Mouse (Mus musculus) 3T3-L1 (cell line): ENCODE results near the gene Nol9.

Source experiments
- DNase-seq: peaks from one replicate; pipeline ENCODE4 v3.0.0-alpha.2; 2015; ENCODE audit warnings: low read depth, low spot score

The Nol9 gene

GRCm38 (mm10) chr4:152038985-152039830 is at the start of gene Nol9:
Nol9 (plus strand) TSS chr4:152039321.
- DNase-seq = peak; percentile 80

- DNase-seq = no peak
These were observed 47.0 kb upstream of the Nol9 start for GRCm38 (mm10) chr4:151992091-151992490.

- no peak for DNase-seq
These were observed 46.1 kb upstream of the Nol9 start for GRCm38 (mm10) chr4:151993035-151993434.

DNA sequence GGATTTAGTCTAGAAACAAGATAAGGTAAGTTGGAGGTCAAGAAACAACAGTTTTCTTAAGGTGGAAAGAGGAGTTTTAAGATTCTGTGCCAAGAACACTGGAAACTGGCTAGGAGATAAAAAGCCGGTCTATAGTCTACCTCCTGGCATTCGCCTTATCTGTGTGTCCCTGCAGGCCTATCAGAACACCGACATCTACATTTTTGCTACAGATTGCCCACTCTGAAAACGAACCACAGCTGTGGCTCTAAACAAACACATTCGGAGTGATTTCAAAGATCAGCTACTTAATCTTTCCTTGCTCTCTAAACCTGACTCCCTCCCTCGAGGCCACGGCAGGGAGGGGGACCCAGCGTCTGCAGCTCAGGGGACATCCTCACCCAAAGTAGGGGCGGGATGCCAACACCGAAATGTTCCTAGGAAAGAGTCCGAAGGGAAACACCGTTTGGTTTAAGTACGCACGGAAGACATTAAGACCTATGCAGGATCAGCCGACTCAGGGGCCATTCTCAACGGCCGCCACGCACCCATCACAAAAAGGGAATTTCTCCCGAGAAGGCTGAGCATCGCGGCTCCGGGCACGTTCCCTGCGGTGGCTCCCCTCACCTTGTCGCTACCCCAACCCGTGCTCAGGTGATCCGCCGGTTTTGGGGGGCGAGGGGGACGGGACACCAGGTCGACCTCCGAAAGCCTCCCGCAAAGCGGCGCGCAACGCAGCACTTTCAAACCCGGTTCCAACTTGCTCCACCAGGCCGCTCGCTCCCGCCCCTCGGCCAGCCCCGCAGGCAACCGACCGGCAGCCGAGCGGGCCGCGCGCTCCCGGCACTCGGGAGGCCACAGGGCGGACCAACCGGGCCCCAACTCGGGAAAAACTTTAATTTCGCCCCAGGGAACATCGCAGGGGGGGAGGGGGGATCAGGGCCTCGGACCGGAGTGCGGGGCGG is 44.6 kb upstream of the Nol9 start:
- peak; percentile 29 for DNase-seq

DNA sequence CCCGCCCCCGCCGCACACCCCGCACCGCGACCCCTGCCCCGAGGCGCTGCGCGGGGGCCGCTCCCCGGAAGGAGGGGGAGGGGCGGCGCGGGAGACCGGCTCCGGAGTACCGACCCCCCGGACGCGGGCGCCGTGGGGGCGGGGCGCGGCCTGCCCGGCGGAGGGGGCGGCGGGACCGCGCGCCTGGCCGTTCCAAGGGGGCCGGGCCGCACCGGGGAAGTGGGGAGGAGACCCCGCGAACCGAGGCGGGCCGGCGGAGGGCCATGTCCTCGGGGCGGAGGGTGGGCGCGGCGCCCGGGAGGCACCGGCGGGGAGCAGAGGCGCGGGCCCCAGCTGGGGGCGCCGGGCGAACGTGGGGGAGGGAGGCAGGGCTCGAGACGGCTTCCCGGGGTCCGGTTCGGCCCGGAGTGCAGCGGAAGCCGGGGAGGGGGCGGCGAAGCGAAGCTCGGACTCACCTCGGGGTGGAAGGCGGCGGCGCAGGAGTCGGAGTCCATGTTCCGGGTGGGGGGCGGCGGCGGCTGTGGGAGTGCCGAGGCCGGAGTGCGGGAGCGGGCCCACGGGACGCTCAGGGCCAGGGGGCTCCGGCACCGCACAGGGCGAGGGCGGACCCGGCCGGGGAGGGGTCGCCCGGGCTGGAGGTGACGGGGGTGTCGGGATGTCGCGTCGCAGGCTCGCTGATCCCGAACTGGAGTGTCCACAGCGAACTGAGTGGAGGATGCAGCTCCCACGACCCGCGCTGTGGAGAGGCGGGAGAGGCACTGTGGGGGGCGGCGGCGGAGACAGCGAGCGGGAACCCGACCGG is 43.5 kb upstream of the Nol9 start:
- DNase-seq = no peak

DNA sequence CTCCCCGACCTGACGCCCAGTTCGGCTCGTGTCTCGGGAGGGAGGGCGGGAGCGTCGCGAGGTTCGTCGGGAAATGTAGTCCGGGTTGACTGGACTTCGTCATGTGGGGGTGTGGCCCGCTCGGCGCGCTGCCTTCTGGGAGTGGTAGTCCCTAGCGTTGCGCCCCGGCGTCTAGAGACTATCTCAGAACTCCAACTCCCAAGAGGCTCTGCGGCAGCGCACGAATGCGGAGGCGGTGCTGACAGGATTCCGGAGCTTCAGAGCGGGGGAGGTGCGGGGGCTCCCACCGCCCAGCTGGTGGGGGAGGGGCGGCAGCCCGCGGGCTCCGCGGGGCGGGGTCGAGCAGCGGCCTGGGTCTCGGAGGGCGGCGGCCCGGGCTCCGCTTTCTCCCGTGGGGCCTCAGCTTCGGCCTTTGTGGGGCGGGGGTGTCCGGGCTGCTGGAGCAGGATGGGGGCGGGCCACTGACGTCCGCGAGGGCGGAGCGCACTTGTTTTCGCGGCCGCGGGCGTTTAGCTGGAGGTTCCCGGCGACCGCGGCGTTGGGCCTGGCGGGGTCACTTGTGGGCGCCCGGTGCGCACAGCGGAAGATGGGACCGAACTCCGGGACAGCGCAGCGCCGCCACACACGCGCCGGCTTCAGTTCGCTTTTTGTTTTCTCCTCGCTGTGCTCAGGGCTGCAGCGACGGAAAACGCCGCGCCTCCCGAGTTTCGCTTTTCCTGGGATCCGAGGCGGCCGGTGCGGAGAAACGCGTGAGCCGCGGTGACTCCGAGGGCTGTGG is 42.8 kb upstream of the Nol9 start, which contains the start of gene Phf13:
Gene Phf13 (minus strand): TSS at position 86 of the 778 bp plus-strand sequence.
- DNase-seq = peak; percentile 99

- no peak for DNase-seq
These were observed 42.2 kb upstream of the Nol9 start for GRCm38 (mm10) chr4:151996951-151997222.

- no peak for DNase-seq
These were observed 41.4 kb upstream of the Nol9 start for GRCm38 (mm10) chr4:151997701-151998100.

DNA sequence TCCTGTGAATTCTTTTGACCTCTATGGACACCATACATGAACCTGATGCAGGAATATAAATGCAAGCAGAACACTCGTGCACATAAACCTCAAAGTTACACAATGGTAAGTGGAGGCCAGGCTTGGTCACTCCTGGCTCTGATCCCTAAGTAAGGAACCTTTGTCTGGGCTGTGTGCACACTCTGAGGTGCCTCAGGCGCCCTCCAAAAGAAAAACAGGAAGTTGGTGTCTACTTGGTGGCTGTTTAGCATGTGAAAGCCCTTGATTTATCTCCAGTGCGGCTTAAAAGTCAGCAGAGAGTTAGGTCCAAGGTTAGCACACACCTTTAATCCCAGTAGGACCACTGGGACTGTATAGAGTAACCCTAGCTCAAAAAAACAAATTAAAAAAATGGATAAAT is 39.6 kb upstream of the Nol9 start:
- DNase-seq = no peak

DNA sequence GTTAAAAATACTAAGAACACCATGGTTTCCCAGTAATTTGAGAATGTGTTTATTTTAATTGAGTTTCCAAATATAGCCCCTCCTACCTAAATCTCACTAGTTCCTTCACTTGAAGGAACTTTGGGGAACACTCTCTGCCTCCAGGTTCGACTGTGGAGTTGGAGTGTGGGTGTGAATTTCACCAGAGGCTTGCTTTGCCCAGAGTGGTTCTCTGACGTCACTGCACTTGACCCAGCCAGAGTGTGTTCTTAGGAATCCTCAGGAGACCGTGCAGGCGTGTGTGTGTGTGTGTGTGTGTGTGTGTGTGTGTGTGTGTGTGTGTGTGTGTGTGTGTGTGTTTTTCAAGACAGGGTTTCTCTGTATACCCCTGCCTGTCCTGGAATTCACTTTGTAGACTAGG is 38.2 kb upstream of the Nol9 start:
- no peak for DNase-seq

DNA sequence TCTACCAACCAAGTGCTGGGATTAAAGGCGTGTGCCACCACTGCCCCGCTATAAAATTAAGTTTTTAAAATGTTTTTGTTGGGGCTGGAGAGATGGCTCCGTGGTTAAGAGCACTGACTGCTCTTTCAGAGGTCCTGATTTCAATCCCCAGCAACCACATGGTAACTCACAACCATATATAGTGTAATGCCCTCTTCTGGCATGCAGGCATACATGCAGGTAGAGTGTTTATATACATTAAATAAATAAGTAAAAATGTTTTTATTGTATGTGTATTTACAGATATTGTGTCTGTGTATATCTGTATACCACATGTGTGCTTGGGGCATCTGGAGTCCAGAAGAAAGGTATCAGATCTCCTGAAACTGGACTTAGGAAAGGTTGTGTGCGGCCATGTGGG is 37.8 kb upstream of the Nol9 start:
- no peak for DNase-seq

- DNase-seq = no peak
These were observed 37.1 kb upstream of the Nol9 start for GRCm38 (mm10) chr4:152002063-152002462.

DNA sequence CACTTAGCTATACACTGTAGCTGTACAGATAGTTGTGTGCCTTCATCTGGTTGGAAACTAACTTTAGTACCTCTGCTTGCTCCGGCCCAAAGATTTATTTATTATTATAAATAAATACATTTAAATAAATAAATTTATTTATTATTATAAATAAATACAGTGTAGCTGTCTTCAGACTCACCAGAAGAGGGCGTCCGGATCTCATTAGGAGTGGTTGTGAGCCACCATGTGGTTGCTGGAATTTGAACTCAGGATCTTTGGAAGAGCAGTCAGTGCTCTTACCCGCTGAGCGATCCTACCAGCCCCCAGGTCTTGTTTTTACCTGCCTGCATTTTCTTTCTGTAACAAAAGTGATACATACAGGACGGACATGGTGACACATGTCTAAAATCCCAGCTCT is 33.0 kb upstream of the Nol9 start:
- DNase-seq = peak; percentile 42

DNA sequence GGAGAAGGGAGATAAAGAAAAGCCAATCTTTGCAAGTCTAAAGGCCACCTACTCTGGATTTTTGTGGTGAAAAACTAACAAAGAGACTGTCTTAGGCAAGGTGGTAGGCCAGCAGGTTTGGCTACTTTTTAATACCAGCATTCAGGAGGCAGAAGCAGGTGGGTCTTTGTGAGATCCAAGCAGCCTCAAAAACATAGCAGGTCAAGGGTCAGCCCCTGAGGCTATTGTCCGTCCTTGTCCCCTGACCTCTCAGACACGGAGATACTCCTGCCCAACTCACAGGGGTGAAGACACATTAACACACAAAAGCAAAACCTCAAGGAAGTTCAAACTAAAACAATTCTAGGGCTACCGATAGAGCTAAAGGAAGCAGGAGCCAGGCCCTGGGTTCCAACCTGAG is 32.3 kb upstream of the Nol9 start:
- DNase-seq = no peak

- DNase-seq = peak; percentile 76
These were observed 31.5 kb upstream of the Nol9 start for GRCm38 (mm10) chr4:152007481-152008147.

DNA sequence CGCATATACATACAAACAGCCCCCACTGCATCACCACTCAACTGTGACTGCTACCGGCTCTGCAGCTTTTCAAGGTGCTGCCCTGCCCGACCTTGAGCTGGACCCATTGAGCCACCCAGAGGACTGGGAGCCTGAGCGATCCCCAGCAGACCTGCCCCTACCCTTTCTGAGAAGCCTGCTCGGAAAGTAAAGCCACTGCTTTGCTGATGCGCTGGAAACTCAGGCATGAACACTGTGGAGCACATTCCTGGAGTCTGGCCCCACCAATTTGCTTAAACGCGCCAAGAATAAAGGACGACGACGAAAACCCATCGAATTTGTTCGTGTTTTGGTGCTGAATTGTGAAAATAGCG is 31.0 kb upstream of the Nol9 start:
- no peak for DNase-seq

DNA sequence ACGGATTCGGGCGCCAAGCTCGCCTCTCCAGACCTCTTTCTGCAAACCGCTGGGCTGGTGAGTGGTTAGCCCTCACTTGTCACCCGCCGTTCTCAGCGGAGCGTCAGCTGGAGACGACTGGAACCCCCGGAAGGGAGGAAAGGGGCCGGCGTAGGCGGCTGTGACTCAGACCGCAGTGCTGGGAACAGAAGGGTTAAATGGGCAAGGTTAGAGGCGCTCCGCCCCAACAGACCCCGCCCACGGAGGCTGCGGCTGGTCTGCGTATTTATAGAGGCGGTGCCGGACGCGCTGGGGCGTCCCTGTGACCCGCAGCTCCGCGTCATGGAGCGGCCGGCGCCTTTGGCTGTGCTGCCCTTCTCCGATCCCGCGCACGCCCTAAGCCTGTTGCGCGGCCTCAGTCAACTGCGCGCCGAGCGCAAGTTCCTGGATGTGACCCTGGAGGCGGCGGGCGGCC is 30.5 kb upstream of the Nol9 start, which contains the start of gene Klhl21:
Gene Klhl21 (plus strand): TSS at position 182 of the 454 bp plus-strand sequence.
- DNase-seq = peak; percentile 93

DNA sequence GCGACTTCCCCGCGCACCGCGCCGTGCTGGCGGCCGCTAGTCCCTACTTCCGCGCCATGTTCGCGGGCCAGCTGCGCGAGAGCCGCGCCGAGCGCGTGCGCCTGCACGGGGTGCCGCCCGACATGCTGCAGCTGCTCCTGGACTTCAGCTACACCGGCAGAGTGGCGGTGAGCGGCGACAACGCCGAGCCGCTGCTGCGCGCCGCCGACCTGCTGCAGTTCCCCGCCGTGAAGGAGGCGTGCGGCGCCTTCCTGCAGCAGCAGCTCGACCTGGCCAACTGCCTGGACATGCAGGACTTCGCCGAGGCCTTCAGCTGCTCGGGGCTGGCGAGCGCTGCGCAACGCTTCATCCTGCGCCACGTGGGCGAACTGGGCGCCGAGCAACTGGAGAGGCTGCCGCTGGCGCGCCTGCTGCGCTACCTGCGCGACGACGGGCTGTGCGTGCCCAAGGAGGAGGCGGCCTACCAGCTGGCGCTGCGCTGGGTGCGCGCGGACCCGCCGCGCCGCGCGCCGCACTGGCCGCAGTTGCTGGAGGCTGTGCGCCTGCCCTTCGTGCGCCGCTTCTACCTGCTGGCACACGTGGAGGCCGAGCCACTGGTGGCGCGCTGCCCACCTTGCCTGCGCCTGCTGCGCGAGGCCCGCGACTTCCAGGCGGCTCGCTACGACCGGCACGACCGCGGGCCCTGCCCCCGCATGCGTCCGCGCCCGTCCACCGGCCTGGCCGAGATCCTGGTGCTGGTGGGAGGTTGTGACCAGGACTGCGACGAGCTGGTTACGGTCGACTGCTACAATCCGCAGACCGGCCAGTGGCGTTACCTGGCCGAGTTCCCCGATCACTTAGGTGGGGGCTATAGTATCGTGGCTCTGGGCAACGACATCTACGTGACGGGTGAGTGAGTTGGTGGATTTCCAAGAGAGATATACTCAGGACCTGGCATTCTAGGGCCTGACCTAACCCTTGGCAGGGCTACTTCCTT is 29.8 kb upstream of the Nol9 start:
- DNase-seq = peak; percentile 54

DNA sequence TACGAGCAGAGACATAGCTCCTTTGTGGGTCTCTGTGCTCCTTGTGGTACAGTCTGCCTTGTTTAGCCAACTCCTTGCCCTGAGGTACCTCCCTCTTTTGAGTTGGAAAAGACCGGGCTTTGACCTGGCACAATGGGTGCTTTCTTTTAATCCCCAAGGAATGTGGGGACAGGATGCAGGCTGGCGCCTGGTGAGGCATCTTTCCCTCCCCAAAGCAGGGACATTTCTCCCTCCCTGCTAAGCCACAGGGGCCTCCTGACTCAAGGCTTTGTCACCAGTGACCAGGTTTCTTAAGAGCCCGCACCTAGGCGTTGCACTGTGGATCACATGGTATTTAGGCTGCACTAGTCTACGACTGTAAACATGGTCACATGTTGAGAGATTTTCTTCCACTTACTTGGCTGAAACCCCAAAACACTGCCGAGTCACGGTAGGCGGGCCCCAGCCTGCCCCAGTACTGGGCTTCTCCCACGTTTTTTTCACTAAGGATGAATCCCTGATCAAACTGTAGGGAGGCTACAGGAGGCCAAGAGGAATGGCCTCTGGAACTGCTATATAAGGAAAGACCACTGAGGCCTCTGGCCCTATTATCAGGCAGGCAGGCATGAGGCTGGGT is 28.9 kb upstream of the Nol9 start:
- peak; percentile 91 for DNase-seq
